9 mouse cellular contexts compared by ENCODE assay signal in the genomic region with DNA sequence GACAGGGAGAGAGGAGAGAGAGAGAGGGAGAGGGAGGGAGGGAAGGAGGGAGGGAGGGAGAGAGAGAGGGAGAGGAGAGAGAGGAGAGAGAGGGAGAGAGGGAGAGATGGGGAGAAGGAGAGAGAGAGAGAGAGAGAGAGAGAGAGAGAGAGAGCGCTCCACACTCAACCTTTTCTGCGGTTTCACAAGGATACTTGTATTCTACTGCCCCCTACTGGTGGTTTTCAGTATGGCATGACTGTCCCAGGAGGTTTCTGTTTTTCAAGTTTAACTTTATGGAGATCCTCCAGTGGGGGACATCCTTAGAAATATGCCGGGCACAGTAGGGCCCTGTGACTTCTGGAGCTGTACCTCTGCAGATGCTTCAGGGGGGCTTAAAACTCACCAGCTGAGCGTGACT. TPM values are rescaled to one million over a fixed set of nuclear protein-coding genes. Genes with fewer than 3 reads are reported as not detected.
A peak's percentile ranks its signal among the peaks of the same experiment; 100 is the strongest.
DNase-seq lines count a peak whose midpoint lies in the region; ATAC-seq lines count a peak whose summit lies in the region.
"Had no signal": no experiment of that assay in that cellular context is flagged by ENCODE, and none has a peak within 500 bp of the region (broad histone marks: within the 10 kb centered on the region; RNA-seq: fewer than 3 reads in every experiment).

No protein-coding gene starts in this region.

- H3K9ac ChIP-seq in neural tube, embryonic 12.5 days, result no peak overlapping the region
- H3K9ac ChIP-seq: midbrain, embryonic 12.5 days had no signal

- DNase-seq in heart, postnatal 14 days, result peak; percentile 31 to 67
- no peak for DNase-seq in heart, adult 9 months (ENCODE audit: low spot score in 2 of 2)
- peak; percentile 39 to 54 for DNase-seq in CD8-positive naive resting alpha-beta T cell, adult 2 months (ENCODE audit: low read depth in 2 of 2, low spot score in 2 of 2)
- peak; percentile 63 for DNase-seq in adrenal gland, postnatal 14 days
- DNase-seq in forelimb bud, embryonic 11.5 days (ENCODE audit: low read depth, low spot score), result peak; percentile 76
- peak; percentile 69 for DNase-seq in limb, embryonic 10.5 days (ENCODE audit: low spot score)
- DNase-seq in gastrocnemius, postnatal 14 days, result no peak

- H3K36me3 ChIP-seq in limb, embryonic 10.5 days, result no peaks in the 10 kb centered on the region
- H3K36me3 ChIP-seq in neural tube, embryonic 12.5 days, result no peaks in the 10 kb centered on the region
- H3K36me3 ChIP-seq: midbrain, embryonic 12.5 days had no signal

- 0 out of 2 replicates have a peak, but pooled peaks cover 4% of the 10 kb centered on the region for H3K9me3 ChIP-seq in limb, embryonic 10.5 days (replicated peaks)
- H3K9me3 ChIP-seq in neural tube, embryonic 12.5 days, result no peaks in the 10 kb centered on the region

- ATAC-seq in neural tube, embryonic 12.5 days (ENCODE audit: low FRiP score, low read depth), result no peak

- 29% methylated on average over 4 of the region's 4 CpGs for WGBS in limb, embryonic 10.5 days
- WGBS in neural tube, embryonic 12.5 days, result 17% methylated on average over 4 of the region's 4 CpGs

- intact Hi-C loops in heart, postnatal 14 days (cut with DNase I), result loop anchor here (2.0 to 10.0 kb wide), 3 partner anchors 42 to 602 kb away; no protein-coding TSS in a partner anchor
- intact Hi-C loops in gastrocnemius, postnatal 14 days (cut with DNase I; ENCODE audit: low total_unique reads), result loop anchor here (5.0 kb wide), 1 partner anchor 199 kb away; no protein-coding TSS in a partner anchor

- H3K27ac ChIP-seq in limb, embryonic 10.5 days, result no peak overlapping the region
- no peak overlapping the region for H3K27ac ChIP-seq in neural tube, embryonic 12.5 days
- H3K27ac ChIP-seq: midbrain, embryonic 12.5 days had no signal

- peaks cover 20% of the 10 kb centered on the region; the same call in 1 of the 2 replicates for H3K27me3 ChIP-seq in limb, embryonic 10.5 days (ENCODE audit: low read depth, poor library complexity, severe bottlenecking)
- no peaks in the 10 kb centered on the region for H3K27me3 ChIP-seq in neural tube, embryonic 12.5 days (replicated peaks)

- H3K4me2 ChIP-seq in neural tube, embryonic 12.5 days (replicated peaks), result 0 out of 2 replicates have a peak overlapping the region, but pooled peaks have one; percentile 3
- H3K4me2 ChIP-seq: midbrain, embryonic 12.5 days had no signal

- H3K4me3 ChIP-seq in limb, embryonic 10.5 days, result no peak overlapping the region
- H3K4me3 ChIP-seq in neural tube, embryonic 12.5 days, result no peak overlapping the region
- H3K4me3 ChIP-seq: midbrain, embryonic 12.5 days had no signal

- no peaks in the 10 kb centered on the region for H3K4me1 ChIP-seq in limb, embryonic 10.5 days
- no peaks in the 10 kb centered on the region for H3K4me1 ChIP-seq in neural tube, embryonic 12.5 days
- H3K4me1 ChIP-seq: midbrain, embryonic 12.5 days had no signal

RNA-seq across cellular contexts. Expression of a gene that starts 28.8 kb away (rescaled TPM):
- total RNA-seq in heart, postnatal 14 days (2021), result under 1 TPM; 0.29 to 0.41 TPM
- total RNA-seq in adrenal gland, postnatal 14 days (2021), result 0.37 and 1.2 TPM in 2 replicates
- polyA plus RNA-seq in limb, embryonic 10.5 days (2016; fragmentation: Nextera tagmentation; extraction: Ambion mirVana), result 1.4 and 3.4 TPM in 2 replicates
- polyA plus RNA-seq in neural tube, embryonic 12.5 days (2016; fragmentation: Nextera tagmentation; extraction: Ambion mirVana), result 0.66 and 0.84 TPM in 2 replicates
- total RNA-seq in gastrocnemius, postnatal 14 days (2021), result not detected

Comparison
In these comparisons a context has a peak if more than half of its experiments do, and no peak if none do; other contexts are left out.
1. DNase-seq: peak in heart, postnatal 14 days (2 of 2), CD8-positive naive resting alpha-beta T cell, adult 2 months (2 of 2), adrenal gland, postnatal 14 days (single experiment), forelimb bud, embryonic 11.5 days (single experiment) and limb, embryonic 10.5 days (single experiment); none in heart, adult 9 months (0 of 2) and gastrocnemius, postnatal 14 days (single experiment).